Mouse (Mus musculus) kidney, postnatal 0 days (tissue): ENCODE results near the gene Derl2. TPM values are rescaled to one million over a fixed set of nuclear protein-coding genes. Genes with fewer than 3 reads are reported as not detected.

ENCODE experiments used
- ATAC-seq: fragments of 200-750 bp; cut with Nextera tagmentation; replicated peaks from 2 replicates; pipeline ENCODE4 v1.8.0; 2017; ENCODE audit warnings: low read depth, moderate number of reproducible peaks, moderate TSS enrichment, moderate library complexity; ENCODE audit not compliant: low FRiP score
- DNase-seq: peaks from one replicate; pipeline ENCODE4 v3.0.0-alpha.2; 2016; ENCODE audit warnings: low spot score
- H3K27ac ChIP-seq: fragments of 300-500 bp; sonication (generic); 2 replicates; pipeline ENCODE4 v1.5.1; 2014; ENCODE audit warnings: mild to moderate bottlenecking
- H3K27me3 ChIP-seq: fragments of 300-500 bp; sonication (generic); 2 replicates; pipeline ENCODE4 v1.6.1; 2014; ENCODE audit warnings: low read length, mixed read lengths; ENCODE audit not compliant: insufficient read depth
- H3K36me3 ChIP-seq: fragments of 300-500 bp; sonication (generic); 2 replicates; pipeline ENCODE4 v1.6.1; 2014; ENCODE audit warnings: low read length, mixed read lengths; ENCODE audit not compliant: insufficient read depth
- H3K4me1 ChIP-seq: fragments of 300-500 bp; sonication (generic); replicated peaks from 2 replicates; pipeline ENCODE4 v1.6.1; 2014; ENCODE audit warnings: antibody characterized with exemption, low read length, mixed read lengths; ENCODE audit not compliant: insufficient read depth
- H3K4me2 ChIP-seq: fragments of 300-500 bp; sonication (generic); 2 replicates; pipeline ENCODE4 v1.6.1; 2014; ENCODE audit warnings: mild to moderate bottlenecking, low read length, moderate library complexity, mixed read lengths
- H3K4me3 ChIP-seq: fragments of 300-500 bp; sonication (generic); replicated peaks from 2 replicates; pipeline ENCODE4 v1.5.1; 2014; ENCODE audit warnings: low read depth, low read length
- H3K9ac ChIP-seq: fragments of 300-500 bp; sonication (generic); 2 replicates; pipeline ENCODE4 v1.6.1; 2014; ENCODE audit warnings: low read depth, low read length
- H3K9me3 ChIP-seq: fragments of 300-500 bp; sonication (generic); replicated peaks from 2 replicates; pipeline ENCODE4 v1.6.1; 2016; ENCODE audit warnings: low read length, inconsistent platforms, mixed read lengths
- CTCF ChIP-seq: IDR thresholded peaks from 2 replicates; pipeline ENCODE4 v1.5.1; 2016; ENCODE audit warnings: antibody characterized with exemption, low read depth, mild to moderate bottlenecking, moderate library complexity
- WGBS: fragments of 180-500 bp; shearing (Covaris S2); extraction: QIAGEN DNeasy Blood & Tissue Kit; methylation state at CpG from one replicate; pipeline ENCODE4 v1.1.7; 2014; 5-methylcytosine and 5-hydroxymethylcytosine counted together
- polyA plus RNA-seq: library from polyadenylated mRNA; unstranded; fragments of >200 nt; fragmentation: Nextera tagmentation; extraction: Ambion mirVana; gene quantifications from 2 replicates; pipeline ENCODE4 v1.2.1, GENCODE M21; 2015

Derl2 gene
- polyA plus RNA-seq, 1 experiment from 2014 or later, result 55.7 TPM

DNA sequence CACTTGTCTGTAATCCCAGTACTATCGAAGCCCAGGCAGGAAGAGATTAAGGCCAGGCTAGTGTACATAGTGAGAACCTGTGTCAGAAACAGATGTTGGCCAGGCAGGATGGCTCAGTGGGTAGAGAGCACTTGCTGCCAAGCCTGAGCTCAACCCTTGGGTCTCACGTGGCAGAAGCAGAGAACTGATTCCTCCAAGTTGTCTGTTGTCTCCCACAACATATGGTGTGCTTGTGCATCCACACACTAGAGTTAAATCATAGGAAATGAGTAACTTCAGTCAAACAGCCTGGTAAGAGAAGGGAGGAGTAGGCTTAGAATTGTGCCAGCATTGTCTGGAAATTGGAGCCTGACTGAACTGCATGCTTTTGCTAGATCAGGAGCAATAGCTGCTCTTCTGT lies 44.4 kb downstream of the Derl2 start:
- WGBS, result 87% methylated on average over 2 of the region's 2 CpGs
- Histone ChIP-seq H3K36me3 (peaks cover 50% of the 10 kb centered on the region), H3K9me3 (no peaks in the 10 kb centered on the region), H3K4me1 (0 out of 2 replicates have a peak, but pooled peaks cover 6% of the 10 kb centered on the region), H3K27ac (no peak overlapping the region), H3K27me3 (no peaks in the 10 kb centered on the region), H3K4me2 (no peak overlapping the region), H3K9ac (no peak overlapping the region), H3K4me3 (no peak overlapping the region)
- TF ChIP-seq CTCF, result no peak
- DNase-seq (no peak), ATAC-seq (no peak)

DNA sequence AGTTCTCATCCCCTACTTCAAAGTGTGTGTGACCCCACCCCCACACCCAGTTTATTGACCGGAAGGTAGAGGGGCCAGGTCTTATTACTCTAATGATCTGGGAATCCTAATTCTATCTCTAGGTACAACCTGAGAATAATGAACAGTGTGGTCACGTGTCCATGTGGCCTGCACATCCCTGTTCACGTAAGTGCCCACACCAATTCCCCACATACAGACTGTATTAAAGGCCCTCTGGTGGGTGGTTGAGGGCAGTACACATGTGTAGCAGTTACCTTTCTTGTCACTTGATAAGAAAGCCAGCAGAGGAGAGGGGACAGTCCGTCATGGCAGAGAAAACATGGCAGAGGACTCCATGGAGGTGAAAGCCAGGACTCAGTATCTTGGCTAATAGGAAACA lies 45.7 kb downstream of the Derl2 start:
- H3K27ac ChIP-seq, result no peak overlapping the region
- no peak overlapping the region for H3K4me3 ChIP-seq
- H3K4me1 ChIP-seq, result 0 out of 2 replicates have a peak, but pooled peaks cover 6% of the 10 kb centered on the region
- peak; percentile 58; the same call in 1 of the 2 replicates for TF ChIP-seq CTCF
- peaks cover 43% of the 10 kb centered on the region for H3K36me3 ChIP-seq
- H3K4me2 ChIP-seq, result no peak overlapping the region
- H3K9ac ChIP-seq, result no peak overlapping the region
- DNase-seq (peak; percentile 40), ATAC-seq (no peak)
- no peaks in the 10 kb centered on the region for H3K9me3 ChIP-seq
- H3K27me3 ChIP-seq, result no peaks in the 10 kb centered on the region
- 68% methylated on average over 4 of the region's 4 CpGs for WGBS

DNA sequence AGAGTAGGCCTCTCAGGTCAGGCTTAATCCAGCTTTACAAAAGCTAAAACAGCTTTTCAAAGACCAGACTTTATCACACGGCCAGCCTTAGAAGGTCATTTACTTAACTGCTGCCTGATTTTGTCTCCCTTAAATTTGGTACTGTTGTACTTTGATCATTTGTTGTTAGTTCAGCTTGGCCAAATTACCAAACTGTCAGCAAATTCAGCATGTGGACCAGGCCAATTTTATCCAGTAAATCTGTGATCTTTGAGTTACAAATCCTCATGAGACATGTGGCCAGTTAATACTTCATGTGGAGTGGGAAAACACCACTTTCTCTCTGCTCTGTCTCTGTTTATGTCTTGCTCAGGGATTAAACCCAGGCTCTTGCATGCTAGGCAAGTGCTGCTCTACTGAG lies 47.1 kb downstream of the Derl2 start:
- Histone ChIP-seq H3K4me3 (no peak overlapping the region), H3K9me3 (no peaks in the 10 kb centered on the region), H3K9ac (no peak overlapping the region), H3K27ac (no peak overlapping the region), H3K4me2 (no peak overlapping the region), H3K27me3 (no peaks in the 10 kb centered on the region), H3K36me3 (peaks cover 30% of the 10 kb centered on the region; the same call in 1 of the 2 replicates), H3K4me1 (peaks cover 6% of the 10 kb centered on the region; the same call in 1 of the 2 replicates)
- ATAC-seq, result no peak
- WGBS, result 84% methylated on average over 1 of the region's 1 CpGs
- no peak for TF ChIP-seq CTCF
- DNase-seq, result no peak

DNA sequence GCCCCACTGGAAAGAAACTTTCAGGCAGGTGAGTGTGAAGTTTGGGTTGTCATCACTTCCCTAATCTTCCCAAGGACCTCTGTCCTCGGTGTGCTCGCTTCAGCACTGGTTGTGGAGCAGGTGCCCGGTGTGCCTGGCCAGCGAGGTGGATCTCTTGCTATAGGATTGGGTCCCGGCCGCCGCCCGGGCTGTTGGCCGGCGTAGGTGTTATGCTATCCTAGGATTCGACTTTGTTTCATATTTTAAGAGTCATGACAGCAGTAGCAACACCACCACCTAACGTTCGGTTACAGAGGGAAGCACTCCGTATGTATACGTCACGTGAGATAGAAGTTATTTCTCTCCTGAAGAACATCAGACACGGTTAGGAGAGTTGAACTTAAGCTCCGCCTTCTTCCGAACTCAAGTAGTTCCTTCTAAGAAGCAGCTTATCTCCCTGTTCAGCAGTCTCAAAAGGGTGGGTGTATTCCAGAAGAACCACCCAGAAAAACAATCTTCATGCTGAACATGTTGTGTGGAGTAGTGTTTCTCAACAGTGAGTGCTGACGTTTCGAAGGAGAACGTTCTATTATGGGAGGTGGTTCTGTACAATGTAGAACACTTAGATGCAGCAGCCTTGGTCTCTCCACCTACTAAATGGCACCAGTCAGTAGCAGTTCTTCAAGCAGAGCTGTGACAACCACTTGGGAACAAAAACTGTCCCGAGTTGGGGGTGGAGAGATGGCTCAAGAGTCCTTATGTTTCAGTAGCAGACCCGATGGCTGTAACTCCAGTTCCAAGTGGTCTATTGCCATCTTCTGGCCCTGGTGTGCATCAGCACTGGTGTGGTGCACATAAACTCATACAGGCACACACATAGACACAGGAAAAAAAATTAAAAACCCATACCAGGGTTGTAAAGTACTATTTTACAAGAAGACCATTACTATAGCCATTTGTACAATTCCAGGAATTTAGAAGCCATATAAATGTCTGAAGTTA lies 48.8 kb downstream of the Derl2 start:
- H3K4me1 ChIP-seq, result peaks cover 6% of the 10 kb centered on the region; the same call in 1 of the 2 replicates
- DNase-seq (peak; percentile 36), ATAC-seq (0 out of 2 replicates have a peak, but pooled peaks have one; percentile 11)
- 16% methylated on average over 24 of the region's 24 CpGs for WGBS
- TF ChIP-seq CTCF, result no peak
- peak overlapping the region; percentile 88 for H3K4me2 ChIP-seq
- peak overlapping the region; percentile 90 for H3K9ac ChIP-seq
- H3K4me3 ChIP-seq, result peak overlapping the region; percentile 84
- H3K27me3 ChIP-seq, result no peaks in the 10 kb centered on the region
- H3K9me3 ChIP-seq, result no peaks in the 10 kb centered on the region
- peaks cover 19% of the 10 kb centered on the region; the same call in 1 of the 2 replicates for H3K36me3 ChIP-seq
- peak overlapping the region; percentile 77; the same call in 1 of the 2 replicates for H3K27ac ChIP-seq

DNA sequence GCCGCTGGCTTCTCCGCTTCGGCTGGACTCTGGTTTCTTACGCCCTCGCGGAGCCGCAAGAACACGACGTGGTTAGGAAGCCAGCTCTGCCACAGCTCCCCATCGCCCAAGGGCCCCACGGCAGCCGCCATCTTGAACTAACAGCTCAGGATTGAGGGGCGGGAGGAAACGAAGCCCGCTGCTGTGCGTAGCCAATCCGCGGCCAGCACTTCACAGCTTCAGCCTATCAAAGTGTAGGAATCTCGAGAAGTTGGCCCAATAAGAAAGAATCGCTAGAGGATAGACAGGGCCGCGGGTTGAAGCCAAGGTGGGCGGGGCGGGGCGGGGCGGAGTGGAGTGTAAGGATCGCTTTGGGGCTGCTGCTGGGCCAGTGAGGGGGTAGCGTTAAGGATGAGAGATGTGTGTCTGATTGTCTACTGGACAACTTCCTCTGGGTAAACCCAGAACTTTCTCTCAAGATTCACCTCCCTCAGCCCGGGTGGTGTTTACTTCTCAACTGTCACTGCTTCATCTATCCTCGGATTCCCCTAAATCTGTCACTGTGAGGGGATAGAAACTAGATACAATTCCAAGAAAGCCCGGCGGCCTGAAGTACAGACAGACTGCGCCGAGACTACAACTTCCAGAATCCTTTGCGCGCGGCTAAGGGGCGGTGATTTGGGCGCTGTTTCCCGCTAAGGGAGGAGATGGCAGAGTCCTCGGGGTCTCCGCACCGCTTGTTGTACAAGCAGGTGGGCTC lies 49.7 kb downstream of the Derl2 start, which contains the start of the genes Nup88 and Rpain:
Gene Nup88 (minus strand): TSS at position 153 of the 739 bp plus-strand sequence.
Gene Rpain (plus strand): TSS at position 393 of the 739 bp plus-strand sequence.
- TF ChIP-seq CTCF, result no peak
- peaks cover 26% of the 10 kb centered on the region; the same call in 1 of the 2 replicates for H3K36me3 ChIP-seq
- H3K4me2 ChIP-seq, result peak within 1 kb of the TSS; percentile 88
- H3K27me3 ChIP-seq, result no peaks in the 10 kb centered on the region
- under 1% methylated on average over 43 of the region's 43 CpGs for WGBS
- ATAC-seq (peak; percentile 98), DNase-seq (peak; percentile 99)
- H3K9ac ChIP-seq, result peak within 1 kb of the TSS; percentile 90
- no peaks in the 10 kb centered on the region for H3K9me3 ChIP-seq
- peak within 1 kb of the TSS; percentile 84 for H3K4me3 ChIP-seq
- H3K27ac ChIP-seq, result peak within 1 kb of the TSS; percentile 79
- peaks cover 6% of the 10 kb centered on the region; the same call in 1 of the 2 replicates for H3K4me1 ChIP-seq
